Mouse (Mus musculus) heart, adult 8-10 months (tissue): ENCODE data around the gene Rack1. TPM values are rescaled to one million over a fixed set of nuclear protein-coding genes. Genes with fewer than 3 reads are reported as not detected.
A peak's percentile ranks its signal among the peaks of the same experiment; 100 is the strongest.

Experiments used
- DNase-seq: peaks from one replicate; pipeline ENCODE4 v3.0.0; 2022; ENCODE audit warnings: low spot score
- total RNA-seq, 4 experiments: library from RNA; stranded (reverse); gene quantifications; 2 replicates each; pipeline ENCODE4 v1.2.4; 2022

The Rack1 gene
- total RNA-seq, 4 experiments from 2014 or later: 385 to 495 (median 425) TPM

DNA sequence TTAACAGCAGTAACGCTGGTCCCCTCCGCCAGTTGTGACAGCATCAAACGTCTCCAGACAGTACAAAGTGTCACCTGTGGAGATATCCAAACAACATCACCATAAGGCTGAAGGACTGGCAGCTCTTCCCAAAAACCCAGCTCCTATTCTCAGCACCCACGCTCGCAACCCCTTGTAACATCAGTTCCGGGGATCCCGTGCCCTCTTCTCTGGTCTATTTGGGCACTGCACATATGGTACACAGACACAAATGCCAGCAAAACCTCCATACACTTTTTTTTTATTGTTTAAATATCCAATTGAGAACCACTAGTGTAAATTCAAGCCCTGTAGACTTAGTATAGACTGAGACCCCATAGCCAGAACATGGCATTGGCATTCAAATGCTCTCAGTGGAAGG is 4.9 kb upstream of the Rack1 start:
- no peak for DNase-seq

DNA sequence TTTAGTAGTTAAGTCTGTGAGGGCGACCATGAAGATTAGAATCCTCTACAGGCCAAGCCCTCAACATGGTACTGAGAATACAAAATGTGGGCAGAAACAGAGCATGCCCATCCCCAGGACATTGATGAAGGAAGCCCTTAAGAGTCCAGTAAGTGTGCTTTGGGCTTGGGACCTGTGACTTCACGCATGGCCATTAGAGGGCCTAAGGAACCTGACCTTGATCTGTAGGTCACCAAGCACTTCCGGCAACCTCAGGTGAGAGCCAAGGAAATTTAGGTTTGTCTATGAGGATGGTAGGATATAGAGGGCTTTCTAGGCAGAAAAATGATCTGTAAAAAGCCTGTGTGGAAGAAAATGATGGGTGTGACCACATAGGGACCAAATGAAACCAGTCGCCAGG is 3.8 kb upstream of the Rack1 start:
- no peak for DNase-seq

DNA sequence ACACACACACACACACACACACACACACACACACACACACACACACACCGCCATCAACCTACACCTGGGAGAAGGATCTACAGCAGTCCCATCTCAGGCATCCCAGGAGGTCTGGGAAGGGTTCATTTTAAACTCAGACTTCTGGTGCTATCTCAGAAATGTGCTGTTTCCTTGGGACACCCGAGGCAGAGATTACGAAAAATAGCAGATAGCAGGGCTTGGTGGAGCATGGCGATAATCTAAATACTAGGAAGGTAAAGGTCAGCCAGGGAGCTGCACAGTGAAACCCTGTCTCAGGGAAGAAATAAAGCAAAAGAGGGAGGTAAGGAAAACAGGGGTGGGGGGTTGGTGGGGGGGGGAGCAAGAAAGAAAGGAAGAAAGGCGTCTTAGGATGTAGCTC is 2.8 kb upstream of the Rack1 start:
- DNase-seq: no peak

DNA sequence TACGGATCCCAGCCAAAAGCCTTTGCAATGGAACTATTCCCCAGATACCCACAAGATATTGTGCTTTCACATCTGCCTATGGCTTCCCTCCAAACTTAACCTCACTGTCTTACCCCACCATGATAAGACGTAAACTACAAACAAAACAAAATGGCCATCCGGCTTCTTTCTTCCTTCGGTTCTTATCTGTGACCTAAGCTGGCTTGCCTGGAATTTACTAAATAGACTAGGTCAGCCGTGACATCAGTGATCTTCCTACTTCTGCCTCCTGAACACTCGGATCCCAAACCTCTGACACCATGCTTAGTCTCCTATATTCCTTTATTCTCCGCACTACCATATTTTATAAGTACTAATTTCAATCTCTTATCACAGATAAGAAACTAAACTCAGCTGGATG is 1.8 kb upstream of the Rack1 start:
- no peak for DNase-seq

DNA sequence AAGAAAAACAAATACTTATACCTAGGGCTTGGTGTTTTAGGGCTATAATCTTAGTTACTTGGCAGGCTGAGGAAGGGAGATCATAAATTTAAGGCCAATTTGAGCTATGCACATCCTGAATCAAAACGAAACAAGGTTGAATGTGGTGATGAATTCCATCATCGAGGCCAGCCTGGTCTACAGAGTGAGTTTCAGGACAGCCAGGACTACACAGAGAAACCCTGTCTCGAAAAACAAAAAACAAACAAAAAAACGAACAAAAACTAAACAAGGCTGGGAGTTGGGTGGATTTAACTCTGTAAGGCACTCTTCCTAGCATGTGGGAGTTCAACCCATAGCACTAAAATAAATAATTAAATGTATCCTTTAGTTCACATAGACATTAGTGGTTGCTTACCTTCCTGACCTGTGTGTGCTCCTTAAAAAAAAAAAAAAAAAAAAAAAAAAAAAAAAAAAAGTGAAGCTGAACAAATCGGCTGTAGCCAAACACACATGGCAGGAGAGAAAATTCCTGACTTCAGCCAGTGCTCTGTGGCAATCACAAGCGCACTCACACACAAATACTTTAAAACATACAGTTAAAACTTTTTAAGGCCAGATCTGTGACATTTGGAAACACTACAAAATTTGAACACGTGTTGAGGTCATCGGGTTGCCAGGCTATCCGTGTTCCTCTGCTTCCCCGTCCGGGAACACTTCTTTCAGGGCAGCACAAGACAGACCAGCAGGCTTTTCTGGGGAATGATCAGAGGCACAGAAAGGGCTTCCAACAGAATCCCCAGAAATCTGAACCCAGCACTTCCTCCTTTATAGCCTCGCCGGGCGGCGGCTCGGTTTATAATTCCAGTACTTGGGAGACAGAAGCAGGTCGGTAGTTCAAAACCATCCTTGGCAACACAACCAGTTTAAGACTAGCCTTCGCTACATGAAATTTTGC is 880 bp upstream of the Rack1 start:
- no peak for DNase-seq

DNA sequence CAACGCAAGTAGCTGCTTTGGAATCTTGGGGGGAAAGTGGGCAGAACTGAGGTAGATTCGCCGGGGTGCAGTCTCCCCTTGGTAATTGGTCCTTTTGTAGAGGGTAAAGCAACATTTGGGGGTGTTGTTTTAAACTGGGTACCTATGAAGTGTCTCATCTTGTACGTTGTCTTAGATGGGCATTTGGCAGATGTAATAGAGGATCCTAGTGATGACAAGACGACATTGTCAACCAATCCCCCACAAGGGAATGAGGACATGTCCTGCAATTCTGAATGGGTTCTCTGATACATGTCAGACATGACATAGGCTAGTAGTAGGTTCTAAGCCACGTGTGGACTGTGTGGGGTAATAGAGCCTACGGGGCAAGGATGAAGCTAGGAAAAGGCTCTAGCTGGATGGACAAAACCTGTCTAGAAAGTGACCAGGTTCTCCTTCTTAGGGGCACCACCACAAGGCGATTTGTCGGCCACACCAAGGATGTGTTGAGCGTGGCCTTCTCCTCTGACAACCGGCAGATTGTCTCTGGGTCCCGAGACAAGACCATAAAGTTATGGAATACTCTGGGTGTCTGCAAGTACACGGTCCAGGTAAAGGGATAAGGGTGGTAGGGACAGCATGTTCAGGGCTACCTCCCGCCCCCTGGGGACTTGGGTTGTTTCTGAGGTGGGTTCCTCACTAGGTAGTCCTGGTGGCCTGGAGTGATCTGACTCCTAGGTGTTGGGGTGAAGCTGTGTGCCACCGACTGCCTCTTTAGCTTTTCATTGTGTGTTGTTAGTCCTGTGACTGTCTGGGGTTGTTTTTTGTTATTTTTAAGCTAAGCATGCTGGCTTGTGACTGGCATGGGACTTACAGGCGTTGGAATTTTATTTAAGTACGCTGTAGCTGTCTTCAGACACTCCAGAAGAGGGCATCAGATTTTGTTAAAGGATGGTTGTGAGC is 2.0 kb downstream of the Rack1 start:
- DNase-seq: no peak

DNA sequence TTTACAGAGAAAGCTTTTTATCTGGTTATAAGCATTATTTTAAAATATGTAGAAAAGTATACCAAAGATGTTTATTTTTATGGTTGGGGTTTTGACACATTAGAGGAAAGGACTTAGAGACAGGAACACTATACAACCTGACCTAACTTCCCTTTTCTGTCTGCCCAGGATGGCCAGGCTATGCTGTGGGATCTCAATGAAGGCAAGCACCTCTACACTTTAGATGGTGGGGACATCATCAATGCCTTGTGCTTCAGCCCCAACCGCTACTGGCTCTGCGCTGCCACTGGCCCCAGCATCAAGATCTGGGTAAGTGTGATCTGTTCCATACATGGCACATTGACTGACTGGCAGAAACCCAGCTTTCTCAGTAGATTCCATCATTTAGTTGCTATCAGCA is 3.9 kb downstream of the Rack1 start:
- no peak for DNase-seq

DNA sequence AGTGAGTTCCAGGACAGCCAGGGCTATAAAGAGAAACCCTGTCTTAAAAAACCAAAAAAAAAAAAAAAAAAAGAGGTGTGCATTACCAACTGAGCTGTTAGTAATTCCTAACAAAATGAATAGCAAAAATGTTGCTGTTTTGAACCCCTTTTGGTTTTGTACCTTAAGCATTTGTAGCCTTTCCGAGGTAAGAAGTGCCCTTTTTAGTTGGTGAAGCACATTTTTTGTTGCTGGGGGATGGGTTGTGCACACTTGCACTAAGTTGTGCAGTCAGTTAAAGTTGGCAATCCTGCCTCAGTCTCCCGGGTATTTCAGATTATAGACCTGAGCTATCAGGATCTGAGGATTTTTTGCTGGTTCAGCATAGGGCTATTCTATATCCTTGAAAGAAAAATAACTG is 4.8 kb downstream of the Rack1 start:
- DNase-seq: no peak

DNA sequence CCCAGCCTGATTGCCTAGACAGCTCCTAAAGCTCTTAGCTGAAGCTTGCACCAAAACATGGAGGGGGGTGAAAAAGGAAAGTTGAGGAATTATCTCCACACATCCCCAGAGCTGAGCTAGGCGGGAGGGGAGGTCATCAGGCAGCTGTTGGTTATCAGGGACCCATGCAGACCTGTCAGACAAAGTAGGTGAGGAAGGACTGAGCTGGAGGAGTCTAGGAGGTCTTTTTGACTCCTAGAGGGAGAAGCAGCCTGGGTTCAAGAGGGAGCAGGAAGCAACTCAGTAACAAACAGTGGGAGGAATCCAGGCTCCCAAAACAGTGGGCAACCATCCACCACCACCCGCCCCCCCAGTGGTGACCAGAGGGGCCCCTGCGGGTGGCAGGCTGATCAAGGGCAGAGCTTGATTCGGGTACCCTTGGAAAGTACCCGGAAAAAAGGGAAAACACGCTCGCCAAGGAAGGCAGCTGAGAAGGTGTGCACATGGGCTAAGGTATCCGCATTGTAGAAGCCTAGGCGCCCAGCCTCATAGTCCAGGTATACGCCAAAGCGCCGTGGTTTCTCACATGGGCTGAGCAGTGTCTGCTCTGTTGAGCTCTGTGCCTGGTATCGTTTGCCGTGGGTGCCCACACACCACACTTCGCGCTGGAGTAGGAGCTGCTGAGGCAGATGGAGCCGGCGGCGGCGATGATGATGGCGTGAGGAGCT is 6.9 kb downstream of the Rack1 start:
- no peak for DNase-seq

DNA sequence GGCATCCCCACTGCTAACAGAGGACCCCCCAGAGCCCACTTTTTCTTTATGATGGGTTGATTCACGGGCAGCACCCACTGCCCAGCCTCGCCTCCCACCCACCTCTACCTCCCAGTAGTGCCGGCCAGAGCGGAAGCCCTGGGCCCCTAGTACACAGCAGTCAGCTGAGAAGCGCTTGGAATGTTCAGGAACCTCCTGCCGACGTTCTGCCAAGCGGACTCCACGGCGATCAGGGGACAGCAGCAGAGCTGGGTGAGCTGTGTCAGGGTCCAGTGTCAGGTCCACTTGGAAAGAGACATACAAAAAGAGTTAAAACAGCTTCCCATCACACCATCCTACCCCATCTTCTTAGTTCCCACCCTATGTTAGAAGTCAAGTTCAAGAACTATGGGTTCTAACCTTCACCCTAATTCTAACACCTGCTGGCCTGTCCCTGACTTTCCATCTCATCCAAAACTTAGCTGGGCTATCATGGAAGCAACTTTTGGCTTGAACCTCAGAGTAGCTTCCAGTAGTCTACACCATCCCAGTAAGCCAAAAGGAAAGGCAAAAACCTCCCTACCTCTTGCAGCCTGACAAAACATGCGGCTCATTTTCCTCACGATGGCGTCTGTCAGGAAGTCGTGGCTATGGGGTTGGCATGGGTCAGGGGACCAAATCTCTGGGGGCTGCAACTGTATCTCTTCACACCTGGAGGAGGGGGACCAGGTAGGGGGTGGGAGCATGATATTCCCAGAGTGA is 7.6 kb downstream of the Rack1 start:
- no peak for DNase-seq

DNA sequence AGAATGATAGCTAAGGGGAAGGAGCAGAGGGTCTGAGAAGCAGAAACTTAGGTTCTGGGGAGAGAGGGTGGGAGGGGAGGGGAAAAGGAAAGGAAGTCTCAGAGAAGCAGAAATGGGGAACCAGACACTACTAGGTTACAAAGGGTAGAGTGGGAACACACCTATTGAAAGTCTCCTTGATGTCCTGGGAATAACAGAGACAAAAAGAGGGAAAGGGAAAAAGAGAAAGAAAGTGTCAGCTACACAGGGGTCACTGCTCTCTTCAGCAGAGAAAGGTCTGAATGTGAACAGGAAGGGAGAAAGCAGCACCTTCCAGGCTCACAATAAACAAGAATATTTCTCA is 8.1 kb downstream of the Rack1 start:
- no peak for DNase-seq

DNA sequence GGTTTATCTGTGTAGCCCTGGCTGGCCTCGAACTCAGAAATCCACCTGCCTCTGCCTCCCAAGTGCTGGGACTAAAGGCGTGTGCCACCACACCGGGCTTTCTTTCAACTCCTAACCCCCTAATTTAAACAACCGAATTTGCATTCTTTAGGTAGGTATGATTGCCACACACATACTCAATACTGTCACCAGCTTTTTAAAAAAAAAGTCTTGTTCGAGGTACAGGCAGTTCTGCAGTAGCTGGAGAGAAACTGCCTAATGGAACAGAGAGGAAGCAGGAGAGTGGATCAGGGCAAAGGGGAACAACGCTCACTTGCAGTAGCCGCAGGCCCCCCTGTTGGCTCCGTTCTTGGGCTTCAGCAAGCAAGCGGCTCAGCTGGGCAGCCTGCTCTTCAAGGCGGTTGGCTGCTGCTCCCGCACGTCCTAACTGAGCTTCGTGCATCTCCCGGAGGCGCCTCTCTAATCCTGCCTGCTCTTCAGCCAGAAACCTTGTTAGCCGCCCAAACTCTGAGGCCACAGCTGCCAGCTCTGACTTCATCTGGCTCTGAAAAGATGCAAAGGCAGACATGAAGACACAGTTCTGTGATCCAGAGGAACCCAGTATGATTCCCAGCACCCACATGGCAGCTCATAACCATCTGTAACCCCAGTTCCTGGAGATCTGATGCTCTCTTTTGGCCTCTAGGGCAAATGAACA is 8.8 kb downstream of the Rack1 start:
- DNase-seq: no peak

DNA sequence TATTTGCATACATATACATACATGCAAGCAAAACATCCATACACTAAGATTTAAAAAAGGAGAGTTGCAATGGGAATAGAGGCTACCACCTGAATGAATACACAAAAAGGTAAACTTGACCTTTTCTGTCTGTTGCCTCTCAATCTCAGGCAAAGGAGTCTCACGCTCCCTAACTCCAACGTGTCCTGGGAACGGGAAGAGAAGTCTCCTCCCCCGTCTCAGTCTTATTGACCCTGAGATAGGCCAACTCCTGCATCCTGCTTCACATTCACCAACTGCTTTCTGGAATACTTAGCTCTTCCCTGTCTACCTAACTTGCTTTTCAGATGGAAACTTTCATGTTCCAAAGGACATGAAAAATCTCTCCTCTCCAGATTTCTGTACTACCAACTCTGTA is 9.3 kb downstream of the Rack1 start:
- DNase-seq: no peak

DNA sequence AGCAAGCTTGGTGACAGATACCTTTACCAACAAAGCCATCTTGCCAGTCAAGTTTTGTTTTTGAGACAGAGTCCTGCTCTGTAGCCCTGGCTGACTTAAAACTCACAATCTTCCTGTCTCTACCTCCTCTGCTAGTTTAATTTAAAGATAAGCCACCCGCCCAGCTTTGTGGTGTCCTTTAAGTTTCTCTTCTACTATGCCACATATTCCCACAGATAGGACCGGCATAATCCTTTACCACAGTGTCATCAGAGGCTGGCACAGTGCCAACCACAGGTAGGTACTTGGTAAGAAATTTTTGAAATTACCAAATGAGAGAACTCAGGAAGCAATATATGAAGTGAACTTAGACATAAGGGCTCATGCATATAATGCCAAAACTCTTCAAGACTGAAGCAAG is 10.0 kb downstream of the Rack1 start:
- no peak for DNase-seq

DNA sequence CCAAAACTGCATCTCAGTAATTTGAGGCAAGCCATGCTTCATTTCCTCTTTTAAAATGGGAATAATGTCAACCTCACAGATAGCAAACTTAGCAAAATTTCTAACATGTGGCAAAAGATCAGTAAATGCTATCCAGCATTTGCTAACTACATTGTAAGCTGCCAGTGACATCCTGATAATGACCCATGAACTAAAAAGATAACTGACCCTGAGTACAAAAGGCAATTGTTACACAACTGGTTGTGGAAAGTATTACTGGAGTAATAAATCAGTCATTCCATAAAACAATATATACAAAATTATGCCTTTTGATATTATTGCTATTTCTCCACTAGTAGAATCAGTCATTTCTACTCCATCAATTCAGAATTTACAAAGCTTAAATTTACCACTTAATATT is 13.7 kb downstream of the Rack1 start:
- no peak for DNase-seq

DNA sequence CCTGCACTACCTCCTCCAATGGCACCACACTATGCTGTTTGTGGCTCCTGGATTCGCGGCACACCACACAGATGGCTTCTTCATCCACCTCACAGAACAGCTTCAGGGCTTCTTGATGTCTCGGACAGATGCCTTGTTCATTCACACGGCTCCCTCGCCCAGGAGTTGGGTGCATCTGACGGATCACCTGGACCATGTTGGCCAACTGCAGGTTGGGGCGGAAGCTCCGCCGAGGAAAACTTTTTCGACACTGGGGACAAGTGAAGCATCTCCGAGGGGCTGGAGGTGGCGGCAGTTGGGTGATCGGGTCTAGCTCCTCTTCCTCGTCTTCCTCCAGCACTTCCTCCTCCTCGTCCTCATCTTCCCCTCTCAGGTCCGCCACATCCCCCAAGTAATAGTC is 15.7 kb downstream of the Rack1 start:
- no peak for DNase-seq

DNA sequence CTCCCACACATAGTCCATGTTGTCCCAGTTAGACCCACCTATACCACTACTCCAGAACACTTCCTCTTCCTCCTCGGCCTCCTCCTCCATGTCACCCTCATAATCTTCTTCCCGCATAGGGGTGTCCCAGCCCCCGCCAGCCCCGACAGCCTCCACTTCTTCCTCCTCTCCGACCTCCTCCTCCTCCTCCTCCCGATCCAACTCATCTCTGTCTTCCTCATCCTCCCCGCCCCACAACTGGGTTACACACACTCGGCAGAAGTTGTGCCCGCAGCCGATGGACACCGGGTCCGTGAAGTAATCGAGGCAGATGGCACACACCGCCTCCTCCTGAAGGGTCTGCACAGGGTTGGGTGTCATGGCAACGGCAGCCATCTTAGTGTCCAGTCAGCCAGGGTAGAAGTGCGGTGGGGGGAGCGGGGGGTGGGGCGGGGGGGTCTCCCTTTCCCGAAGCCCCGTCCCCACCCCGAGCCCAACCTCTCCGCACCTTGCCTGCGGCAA is 16.2 kb downstream of the Rack1 start:
- no peak for DNase-seq

DNA sequence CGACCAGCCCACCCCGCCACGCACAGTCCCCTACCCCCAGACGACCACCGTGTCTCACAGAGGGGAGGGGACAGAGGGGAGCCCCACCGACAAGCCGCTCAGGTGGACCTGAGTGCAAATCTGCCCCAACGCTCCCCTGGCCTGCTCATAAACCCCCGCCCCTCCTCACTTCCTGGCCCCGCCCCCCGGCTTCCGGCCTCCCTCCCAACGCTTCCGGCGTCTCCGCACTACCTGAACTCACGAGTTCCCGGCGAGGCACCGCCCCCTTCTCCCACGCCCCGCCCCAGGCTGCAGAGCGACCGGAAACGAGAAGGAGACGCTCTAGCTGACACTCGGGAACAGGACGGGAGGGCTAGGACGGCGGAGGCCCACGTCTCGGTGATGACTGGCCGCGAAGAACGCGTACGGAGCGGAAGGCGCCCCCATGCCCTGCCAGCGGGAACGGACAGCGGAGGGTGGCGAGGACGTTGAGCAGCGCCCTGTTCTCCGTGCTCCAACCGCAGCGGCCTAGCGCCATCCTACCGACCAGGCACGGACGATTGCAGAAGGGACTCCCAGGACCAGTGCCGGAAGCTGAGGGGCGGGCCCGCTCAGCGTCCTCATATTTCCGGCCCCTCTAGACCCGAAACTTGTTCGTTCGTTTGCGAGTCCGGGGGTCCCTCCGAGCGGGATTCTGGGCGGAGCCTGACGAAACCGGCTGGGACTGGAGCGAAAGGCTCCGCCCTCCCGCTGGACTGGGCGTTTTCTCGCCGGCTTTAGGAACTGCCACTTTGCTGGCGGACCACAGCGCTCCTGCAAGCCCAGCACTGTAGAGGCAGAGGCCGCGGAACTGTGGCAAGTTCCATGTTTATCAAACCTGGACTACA is 16.9 kb downstream of the Rack1 start, which contains the start of gene Trim41:
TSS of gene Trim41 (minus strand) at position 554 of the 866 bp plus-strand sequence.
- DNase-seq: peak; percentile 98

DNA sequence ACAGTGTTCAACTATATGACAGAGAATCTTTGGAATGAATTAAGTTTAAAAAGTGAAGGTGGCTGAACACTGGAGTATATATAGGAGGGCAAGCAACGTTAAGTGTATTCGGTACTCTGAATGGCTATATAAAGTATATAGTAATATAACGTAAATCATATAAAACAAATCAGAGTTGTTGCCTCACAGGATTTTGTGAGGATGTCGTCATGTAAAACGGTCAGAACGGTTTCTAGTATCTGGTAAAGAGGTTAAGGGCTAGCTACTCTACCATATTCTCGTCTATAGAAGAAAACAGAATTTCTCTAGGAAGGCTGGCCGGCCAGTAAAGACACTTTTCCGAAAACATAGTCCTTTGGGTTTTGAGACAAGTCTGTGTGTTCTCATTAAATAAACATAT is 17.7 kb downstream of the Rack1 start:
- no peak for DNase-seq
